8 mouse cellular contexts compared by ENCODE assay signal in genomic region chr7:144896294-144897218, GRCm38 (mm10). TPM values are rescaled to one million over a fixed set of nuclear protein-coding genes. Genes with fewer than 3 reads are reported as not detected.
DNase-seq lines count a peak whose midpoint lies in the region; TF ChIP-seq lines count a peak whose summit lies in the region.

Fgf15 (plus strand) TSS chr7:144896531.

- peak within 1 kb of the TSS; percentile 77 for H3K4me2 ChIP-seq in myocyte (ENCODE audit: low read depth)

- H3K4me1 ChIP-seq in E14TG2a.4 (replicated peaks; ENCODE audit: low read depth, low read length), result peaks cover 82% of the 10 kb centered on the region
- H3K4me1 ChIP-seq in embryonic fibroblast, embryonic 13.5 days (ENCODE audit: control insufficient read depth, insufficient read depth, low read length), result no peaks in the 10 kb centered on the region

- no peak for DNase-seq in gastrocnemius, adult 2 months
- DNase-seq in gastrocnemius, postnatal 25 days, result no peak
- peak; percentile 4 to 16 for DNase-seq in kidney, postnatal 36 days
- no peak for DNase-seq in frontal cortex, postnatal 14 days (ENCODE audit: low spot score in 2 of 2)
- DNase-seq in gastrocnemius, adult 18-20 months (ENCODE audit: low spot score), result no peak

- H3K27ac ChIP-seq in gastrocnemius, adult 2 months, result no peak within 1 kb of the TSS
- H3K27ac ChIP-seq in embryonic fibroblast, embryonic 13.5 days (ENCODE audit: insufficient read depth, low read length), result no peak within 1 kb of the TSS

- peak within 1 kb of the TSS; percentile 4 for H3ac ChIP-seq in myocyte (ENCODE audit: control insufficient read depth, insufficient read length)

- peak within 1 kb of the TSS; percentile 69 for H3K4me3 ChIP-seq in gastrocnemius, adult 2 months
- peak within 1 kb of the TSS; percentile 79 for H3K4me3 ChIP-seq in E14TG2a.4 (replicated peaks; ENCODE audit: low read length)
- H3K4me3 ChIP-seq in embryonic fibroblast, embryonic 13.5 days (ENCODE audit: insufficient read depth, low read length), result peak within 1 kb of the TSS; percentile 18; the same call in 1 of the 2 replicates
- H3K4me3 ChIP-seq in myocyte, result peak within 1 kb of the TSS; percentile 21

- H3K36me3 ChIP-seq in E14TG2a.4 (ENCODE audit: insufficient read depth, low read length) (peaks cover 22% of the 10 kb centered on the region), myocyte (ENCODE audit: control insufficient read depth, insufficient read depth) (no peaks in the 10 kb centered on the region)

- H3K27me3 ChIP-seq in E14TG2a.4 (ENCODE audit: insufficient read depth, low read length), result peaks cover 35% of the 10 kb centered on the region
- peaks cover 36% of the 10 kb centered on the region for H3K27me3 ChIP-seq in myocyte (ENCODE audit: control insufficient read depth, insufficient read depth, insufficient read length)

- intact Hi-C loops in gastrocnemius, adult 2 months (cut with DNase I), result no loop called here

- H3K79me2 ChIP-seq in myocyte (ENCODE audit: control insufficient read depth, insufficient read depth), result no peaks in the 10 kb centered on the region

- H3K9me3 ChIP-seq in E14TG2a.4 (ENCODE audit: low read length), result no peaks in the 10 kb centered on the region

- no peak for TF ChIP-seq CTCF in gastrocnemius, adult 2 months (IDR thresholded peaks at IDR 0.05)
- no peak for TF ChIP-seq CTCF in E14TG2a.4 (conservative IDR thresholded peaks at IDR 0.05; ENCODE audit: low read length)
- no peak for TF ChIP-seq CTCF in embryonic fibroblast, embryonic 13.5 days (IDR thresholded peaks at IDR 0.05; ENCODE audit: borderline replicate concordance, insufficient read depth, low read length)

- no peak for TF ChIP-seq POLR2A in embryonic fibroblast, embryonic 13.5 days (IDR thresholded peaks at IDR 0.05; ENCODE audit: low read depth, low read length)
- TF ChIP-seq POLR2A in myocyte (IDR thresholded peaks at IDR 0.05; ENCODE audit: insufficient read length, low read depth), result no peak

TF ChIP-seq in myocyte, 11 proteins besides CTCF, POLR2A, EP300 and RAD21:
- TF ChIP-seq CEBPB (IDR thresholded peaks at IDR 0.05; ENCODE audit: insufficient read depth, poor library complexity, severe bottlenecking) (no peak), POLR2AphosphoS2 (IDR thresholded peaks at IDR 0.05; ENCODE audit: insufficient read length, low read depth) (no peak), MYOD1 (IDR thresholded peaks at IDR 0.05; ENCODE audit: control insufficient read depth in 1 of 3, insufficient read length in 2 of 3, low read depth in 2 of 3) (no peak), SRF (IDR thresholded peaks at IDR 0.05; ENCODE audit: control insufficient read depth, insufficient read length, low read depth) (no peak), MAX (IDR thresholded peaks at IDR 0.05; ENCODE audit: low read depth) (no peak), REST (IDR thresholded peaks at IDR 0.05; ENCODE audit: insufficient read depth, insufficient read length) (no peak), TCF3 (IDR thresholded peaks at IDR 0.05; ENCODE audit: insufficient read length, low read depth) (no peak), USF1 (IDR thresholded peaks at IDR 0.05; ENCODE audit: low read depth) (no peak), E2F4 (IDR thresholded peaks at IDR 0.05; ENCODE audit: insufficient read depth) (no peak), MYOG (IDR thresholded peaks at IDR 0.05; ENCODE audit: control insufficient read depth in 1 of 3, insufficient read depth in 1 of 3, insufficient read length in 2 of 3, low read depth in 2 of 3) (no peak), TCF12 (IDR thresholded peaks at IDR 0.05; ENCODE audit: insufficient read depth, poor library complexity, severe bottlenecking) (no peak)

RNA-seq across cellular contexts. Expression of gene Fgf15, which starts in this region (rescaled TPM):
- not detected for total RNA-seq in gastrocnemius, adult 2 months (2021)
- not detected for total RNA-seq in gastrocnemius, postnatal 25 days (2021)
- polyA plus RNA-seq in embryonic fibroblast, embryonic 13.5 days (2011; ENCODE audit: insufficient read length, low read depth, missing spikeins), result not detected in 2 replicates
- not detected for polyA plus RNA-seq in myocyte (2012; fragmentation: generic; extraction: Trizol)
- total RNA-seq in gastrocnemius, adult 18-20 months (2021), result not detected

Comparison
In these comparisons a context has a peak if more than half of its experiments do, and no peak if none do; other contexts are left out.
1. DNase-seq: peak in kidney, postnatal 36 days (2 of 2); none in gastrocnemius, adult 2 months (single experiment), gastrocnemius, postnatal 25 days (single experiment), frontal cortex, postnatal 14 days (0 of 2) and gastrocnemius, adult 18-20 months (single experiment).
2. H3K4me3 ChIP-seq: peak in every context shown above with its lines; median percentile 79 in E14TG2a.4; 69 in gastrocnemius, adult 2 months; 21 in myocyte; 18 in embryonic fibroblast, embryonic 13.5 days.